Mouse (Mus musculus) right cerebral cortex, postnatal 14 days (tissue): Measurements from ENCODE around the gene Atp1b3.
"Not testable (repeated sequence)": the region's sequence is repeated elsewhere in the genome, so short reads cannot be mapped to it uniquely, and the experiment has no call there.

ENCODE experiments used
- DNase-seq: peaks from one replicate; pipeline ENCODE4 v3.0.0; 2022

Gene Atp1b3

DNA sequence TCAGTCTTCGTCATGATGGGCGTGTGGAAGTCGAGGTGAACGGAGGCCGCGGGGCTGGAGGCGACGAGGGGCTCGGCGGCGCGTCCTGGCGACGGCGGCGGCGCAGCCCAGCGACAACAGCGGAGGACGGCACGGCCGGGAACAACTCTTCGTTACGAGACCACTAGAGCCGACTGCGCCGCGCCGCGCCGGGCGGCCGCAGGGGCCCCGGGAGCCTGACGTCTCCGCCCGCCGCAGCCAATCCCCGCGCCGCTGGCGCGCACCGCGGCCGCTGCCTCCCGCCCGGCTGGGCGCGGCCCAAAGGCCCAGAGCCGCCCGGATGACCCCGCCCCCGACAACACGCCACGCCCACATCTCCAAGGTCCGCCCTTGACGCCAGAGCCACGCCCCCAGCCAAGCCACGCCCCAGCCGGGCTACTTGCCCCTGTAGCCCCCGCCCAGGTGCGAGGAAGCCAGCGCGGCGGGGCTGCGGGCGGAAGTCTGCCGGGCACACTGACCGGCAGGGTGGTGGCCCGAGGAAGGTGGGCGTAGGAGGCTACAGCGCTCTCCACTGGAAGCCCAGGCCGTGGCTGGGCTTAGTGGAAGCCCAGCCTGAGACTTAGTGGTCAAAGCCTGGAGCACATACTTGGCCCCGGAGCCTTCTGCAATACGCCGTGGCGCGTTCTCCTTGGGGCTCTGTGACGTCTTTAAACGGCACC is at the start of gene Atp1b3:
TSS of gene Atp1b3 (minus strand) at position 302 of the 698 bp plus-strand sequence.
- DNase-seq: peak; percentile 99

DNA sequence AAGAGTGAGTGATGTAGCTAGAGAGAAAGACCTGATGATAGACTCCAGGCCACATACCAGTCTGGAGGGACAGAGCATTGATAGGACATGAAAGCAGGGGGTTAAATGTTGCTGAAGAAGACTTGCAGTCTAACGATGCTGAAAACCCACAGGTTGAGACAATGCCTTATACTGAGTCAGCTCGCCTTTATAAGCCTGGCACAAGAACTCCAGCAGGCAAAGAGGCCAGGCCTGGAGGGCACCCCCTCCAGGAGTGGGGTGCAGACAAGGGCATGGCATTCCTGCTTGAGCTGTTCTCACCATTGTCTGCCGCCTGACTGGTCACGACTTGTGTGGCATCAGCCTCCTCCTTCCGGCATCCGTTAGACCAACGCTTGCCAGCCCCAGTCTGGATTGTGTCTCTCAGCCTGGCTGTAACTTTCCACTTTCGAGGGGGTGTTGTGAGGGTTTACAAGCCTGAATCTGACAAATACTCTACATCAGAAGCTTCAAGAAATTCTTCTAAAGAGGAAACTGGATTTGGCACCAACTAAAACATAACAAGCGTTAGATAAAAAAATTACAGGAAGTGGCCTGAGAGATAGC is 48.7 kb upstream of the Atp1b3 start:
- no peak for DNase-seq

DNA sequence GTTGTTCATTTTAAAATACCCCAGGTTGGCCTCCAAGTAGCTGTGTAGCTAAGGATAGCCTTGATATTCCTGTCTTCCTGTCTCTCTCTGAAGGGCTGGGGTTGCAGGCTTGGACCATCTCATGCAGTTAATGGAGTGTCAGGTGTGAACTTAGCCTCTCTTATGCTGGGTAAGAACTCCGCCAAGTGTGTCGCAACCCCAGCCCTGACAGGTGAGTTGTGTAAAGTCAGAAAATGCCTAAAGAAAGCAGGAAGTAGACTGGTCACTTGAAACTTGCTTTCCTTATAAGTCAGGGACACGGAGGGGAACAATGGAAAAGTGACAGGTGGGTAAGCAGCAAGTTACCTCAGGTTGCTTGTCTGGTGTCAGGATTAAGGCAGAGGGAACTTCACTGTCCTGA is 40.1 kb upstream of the Atp1b3 start:
- DNase-seq: no peak

DNA sequence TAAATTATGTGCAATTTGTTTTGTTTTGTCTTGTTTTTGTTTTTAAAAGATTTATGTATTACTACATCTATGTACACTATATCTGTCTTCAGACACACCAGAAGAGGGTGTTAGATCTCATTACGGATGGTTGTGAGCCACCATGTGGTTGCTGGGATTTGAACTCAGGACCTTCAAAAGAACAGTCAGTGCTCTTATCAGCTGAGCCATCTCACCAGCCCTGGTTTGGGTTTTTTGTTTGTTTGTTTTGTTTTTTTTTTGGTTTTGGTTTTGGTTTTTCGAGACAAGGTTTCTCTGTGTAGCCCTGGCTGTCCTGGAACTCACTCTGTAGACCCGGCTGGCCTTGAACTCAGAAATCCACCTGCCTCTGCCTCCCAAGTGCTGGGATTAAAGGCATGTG is 35.7 kb upstream of the Atp1b3 start:
- DNase-seq: not testable (repeated sequence)

DNA sequence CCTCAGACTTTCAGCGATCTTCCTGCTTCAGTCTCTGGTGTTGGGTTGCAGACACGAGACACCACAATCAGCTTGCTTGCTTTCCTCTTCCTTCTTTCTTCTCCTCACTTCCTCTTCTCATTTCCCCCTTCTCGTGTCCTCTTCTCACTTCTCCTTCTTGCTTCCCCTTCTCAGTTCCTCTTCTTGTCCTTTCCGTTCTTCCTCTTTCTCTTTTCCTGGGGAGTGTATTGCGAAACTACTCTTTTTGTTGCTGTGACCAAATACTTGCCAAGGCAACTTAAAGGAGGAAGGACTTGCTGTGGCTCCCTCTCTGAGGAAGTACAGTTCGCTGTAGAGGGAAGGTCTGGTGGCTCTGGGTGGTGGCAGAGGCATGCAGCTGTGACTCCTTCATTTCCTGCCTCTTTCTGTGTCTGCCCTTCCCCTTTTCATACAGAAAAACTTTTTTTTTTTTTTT is 35.2 kb upstream of the Atp1b3 start:
- no peak for DNase-seq

DNA sequence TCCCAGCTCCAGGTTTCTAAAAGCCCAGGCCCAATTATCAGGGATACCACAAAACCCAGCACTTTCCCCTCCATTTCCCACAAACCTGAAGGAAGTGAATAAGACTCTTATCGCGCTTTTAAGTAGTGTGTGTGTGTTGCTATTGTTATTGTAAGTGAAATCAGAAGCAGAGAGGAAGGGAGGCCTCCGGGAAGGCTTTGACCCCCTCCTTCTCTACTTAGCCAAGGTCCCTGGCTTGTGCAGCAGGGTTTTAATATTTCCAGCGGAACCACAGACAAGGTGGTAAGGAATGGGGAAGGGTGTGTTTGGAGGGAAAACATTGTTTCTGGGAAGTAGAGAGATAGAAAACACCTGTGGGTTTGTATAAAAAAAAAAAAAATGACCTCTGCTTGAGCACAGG is 34.4 kb upstream of the Atp1b3 start:
- DNase-seq: no peak

DNA sequence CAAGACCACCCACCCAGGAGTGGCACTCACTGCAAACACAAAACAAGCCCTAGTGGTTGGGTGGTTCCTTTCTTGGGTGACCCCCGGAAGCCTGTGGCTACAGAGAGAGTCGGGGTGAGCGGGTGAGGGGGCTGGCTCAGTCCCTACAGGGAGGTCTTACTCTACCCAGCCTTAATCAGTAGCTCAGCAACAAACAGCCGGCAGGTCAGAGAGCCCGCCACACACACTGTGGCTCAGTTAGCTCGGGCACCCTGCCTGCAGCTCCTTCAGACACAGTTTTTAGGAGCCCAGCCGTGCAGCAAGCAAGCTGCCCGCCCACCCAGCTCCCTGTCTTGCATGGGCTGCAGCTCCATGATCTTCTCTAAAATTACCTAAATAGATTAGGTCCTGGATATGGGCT is 33.9 kb upstream of the Atp1b3 start:
- DNase-seq: peak; percentile 12

DNA sequence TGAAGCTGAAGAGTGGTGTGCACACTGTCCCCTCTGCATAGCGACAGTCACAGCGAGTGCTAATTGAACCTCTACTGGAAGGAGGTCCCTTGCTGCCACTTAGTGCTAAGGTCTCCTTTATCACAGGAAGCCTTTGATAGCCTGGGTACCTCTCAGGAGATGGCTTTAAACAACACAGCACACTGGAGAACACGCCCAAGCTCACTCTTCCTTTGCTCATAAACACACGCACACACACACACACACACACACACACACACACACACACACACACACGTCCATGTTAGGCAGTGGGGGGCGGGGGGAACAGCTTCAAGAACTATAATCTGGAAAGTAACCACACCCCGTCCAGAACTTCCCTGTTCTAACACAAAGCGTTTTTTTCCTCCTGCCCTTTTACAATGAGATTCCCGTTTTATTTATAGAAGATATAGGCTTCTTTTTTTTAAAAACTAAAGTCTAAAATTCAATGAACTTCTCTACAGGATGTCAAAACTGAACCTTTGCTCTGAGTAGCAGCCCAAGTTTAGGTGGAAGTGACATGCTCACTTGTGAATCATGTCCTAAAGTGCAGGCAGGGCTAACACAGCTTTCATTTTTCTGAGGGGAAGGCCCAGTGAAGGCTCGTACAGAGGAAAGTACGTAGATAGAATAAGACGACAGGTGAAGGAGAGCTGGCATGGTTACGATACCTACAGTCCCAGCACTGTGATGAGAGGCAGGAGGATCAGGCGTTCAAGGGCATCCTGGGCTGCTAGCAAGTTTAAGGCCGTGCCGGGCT is 30.9 kb upstream of the Atp1b3 start:
- no peak for DNase-seq

DNA sequence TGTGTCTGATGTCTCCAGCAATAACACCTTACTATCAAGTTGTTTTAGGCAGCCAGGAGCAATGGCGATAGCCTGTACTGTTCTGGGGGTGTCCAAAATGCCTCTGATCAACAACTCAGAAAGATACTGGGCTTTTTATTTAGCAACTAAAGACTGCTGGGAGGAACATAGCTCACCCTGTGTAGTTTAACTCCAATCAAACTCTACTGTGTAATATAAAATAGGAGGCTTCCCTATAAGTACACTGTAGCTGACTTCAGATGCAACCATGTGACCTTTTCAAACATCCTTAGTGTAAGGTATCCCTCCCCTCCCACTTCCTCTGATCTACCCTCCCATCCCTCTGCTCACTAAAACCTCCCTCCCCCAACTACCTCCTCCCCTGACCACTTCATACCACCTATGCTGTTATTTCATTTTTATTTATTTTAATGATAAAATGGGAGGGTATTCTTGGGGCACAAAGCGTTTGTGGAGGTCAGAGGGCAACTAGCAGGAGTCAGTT is 29.5 kb upstream of the Atp1b3 start:
- DNase-seq: no peak

DNA sequence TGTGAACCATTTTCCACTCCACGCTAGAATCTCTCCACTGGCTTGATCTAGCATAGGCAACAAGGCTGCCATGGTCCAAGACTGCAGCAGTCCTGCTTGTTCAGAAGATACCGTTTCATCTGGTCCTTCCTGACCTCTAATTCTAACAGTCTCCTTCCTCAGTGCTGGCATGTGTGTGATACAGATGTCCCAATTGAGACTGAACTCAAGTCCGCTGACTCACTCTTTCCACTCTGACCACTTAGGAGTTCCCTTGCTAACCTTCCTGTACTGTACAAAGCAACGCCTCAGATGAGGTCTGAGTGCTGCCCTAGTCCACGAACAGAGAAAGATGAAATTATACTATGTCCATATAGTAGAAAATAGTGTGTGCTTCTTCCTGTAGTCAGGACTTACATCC is 28.9 kb upstream of the Atp1b3 start:
- no peak for DNase-seq

DNA sequence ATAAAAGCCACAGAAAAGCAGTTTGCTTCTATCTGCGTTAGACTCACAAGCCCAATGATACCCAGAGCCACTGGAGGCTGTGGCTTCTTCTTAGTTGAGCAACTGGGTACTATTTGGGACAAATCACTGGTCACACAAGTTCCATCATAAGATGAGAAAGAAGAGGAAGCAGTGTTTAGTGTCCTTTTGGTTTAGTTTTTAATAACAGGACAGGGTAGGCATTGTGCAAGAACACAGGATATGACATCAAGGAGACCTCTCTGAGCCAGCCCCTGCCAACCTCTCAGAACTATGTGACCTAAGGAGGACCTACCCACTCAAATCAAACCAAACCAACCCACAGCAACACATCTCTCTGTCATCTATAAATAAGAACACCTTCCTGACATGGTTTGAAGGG is 27.7 kb upstream of the Atp1b3 start:
- DNase-seq: no peak

DNA sequence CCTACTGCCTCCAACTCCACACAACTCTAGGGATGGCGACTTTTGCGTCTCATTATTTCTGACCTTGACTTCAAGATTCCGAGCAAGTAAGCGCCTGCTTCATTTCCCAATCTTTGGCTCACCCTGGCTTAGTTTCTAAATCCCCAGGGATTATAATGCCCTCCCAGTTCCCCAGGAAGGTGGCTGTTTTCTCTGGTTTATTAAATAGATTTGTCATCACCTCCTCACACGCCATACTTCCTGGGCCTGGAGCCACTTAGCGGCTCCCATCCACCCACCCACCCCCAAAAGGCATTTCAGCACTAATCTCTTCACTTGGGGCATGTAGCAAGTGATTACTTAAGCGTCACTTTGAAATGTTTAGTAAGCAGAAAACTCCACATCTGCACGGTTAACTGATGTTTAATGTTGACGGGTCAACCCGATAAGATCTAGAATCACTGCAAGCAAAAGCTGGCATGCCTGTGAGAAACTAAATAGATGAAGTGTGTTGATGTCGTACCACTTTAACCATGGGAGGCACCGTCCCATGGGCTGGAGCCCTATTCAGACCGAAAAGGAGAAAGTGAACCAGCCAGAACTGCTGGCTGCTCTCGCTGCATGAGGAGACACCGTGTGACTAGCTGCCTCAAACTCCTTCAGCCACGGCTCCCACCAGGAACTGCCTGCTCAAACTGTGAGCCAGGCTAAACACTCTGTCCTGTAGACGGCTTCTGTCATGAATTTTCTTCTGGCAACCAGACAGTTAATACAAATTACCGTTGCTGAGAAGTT is 19.7 kb upstream of the Atp1b3 start:
- no peak for DNase-seq

DNA sequence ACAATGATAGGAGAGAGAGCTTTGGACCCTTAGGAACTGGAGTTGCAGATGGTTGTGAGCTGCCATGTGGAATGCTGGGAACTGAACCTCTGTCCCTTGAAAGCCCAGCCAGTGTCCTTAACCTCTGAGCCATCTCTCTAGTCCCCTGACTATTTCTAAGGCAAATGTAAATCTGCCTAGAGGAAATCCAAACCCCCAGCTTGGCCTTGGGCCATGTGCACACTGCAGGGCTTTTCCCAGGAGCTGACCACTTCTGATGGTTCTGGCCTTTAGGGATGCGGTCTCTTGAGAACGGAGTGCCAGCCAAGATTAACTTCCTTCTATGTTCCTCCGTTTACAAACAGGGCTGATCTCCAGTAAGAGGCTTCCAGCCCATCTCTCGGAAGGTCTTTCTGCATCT is 18.5 kb upstream of the Atp1b3 start:
- no peak for DNase-seq

DNA sequence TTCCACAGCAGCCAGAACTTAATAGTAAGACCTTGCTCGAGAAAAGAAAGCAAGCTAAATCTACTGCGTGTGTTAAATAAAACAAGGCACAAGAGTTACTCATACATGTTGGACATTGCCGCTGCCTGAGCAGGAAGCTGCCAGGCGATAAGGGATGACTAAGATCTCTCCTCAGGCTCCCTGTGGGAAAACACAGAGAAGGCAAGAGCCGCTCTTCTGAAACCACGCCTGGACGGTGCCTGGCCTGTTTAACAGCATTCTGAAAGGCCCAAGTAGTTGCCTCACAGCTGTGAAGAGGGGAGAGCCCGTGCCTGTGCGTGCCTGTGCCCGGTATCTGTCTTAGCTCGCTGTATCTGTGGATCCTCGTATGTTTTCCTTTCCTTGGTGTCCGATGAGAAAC is 17.2 kb upstream of the Atp1b3 start:
- no peak for DNase-seq

DNA sequence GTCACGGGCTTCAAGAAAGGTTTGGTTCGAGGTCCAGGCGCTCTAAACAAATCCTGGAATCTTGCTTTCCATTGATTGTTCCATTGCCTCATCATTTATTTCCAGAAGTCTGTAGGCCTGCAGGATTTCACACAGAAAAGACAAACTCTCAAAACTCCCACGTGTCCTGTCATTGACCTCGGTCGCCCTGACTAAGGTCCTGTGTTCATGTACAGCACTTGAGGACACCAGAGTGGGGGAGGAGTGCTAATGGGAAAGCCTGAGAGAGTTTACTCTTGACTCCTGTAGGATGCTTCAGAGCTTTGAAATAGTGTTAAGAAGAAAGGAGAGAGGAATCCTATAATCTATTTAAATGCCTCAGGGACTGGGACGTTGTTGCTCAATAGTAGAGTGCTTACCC is 15.3 kb upstream of the Atp1b3 start:
- DNase-seq: no peak

DNA sequence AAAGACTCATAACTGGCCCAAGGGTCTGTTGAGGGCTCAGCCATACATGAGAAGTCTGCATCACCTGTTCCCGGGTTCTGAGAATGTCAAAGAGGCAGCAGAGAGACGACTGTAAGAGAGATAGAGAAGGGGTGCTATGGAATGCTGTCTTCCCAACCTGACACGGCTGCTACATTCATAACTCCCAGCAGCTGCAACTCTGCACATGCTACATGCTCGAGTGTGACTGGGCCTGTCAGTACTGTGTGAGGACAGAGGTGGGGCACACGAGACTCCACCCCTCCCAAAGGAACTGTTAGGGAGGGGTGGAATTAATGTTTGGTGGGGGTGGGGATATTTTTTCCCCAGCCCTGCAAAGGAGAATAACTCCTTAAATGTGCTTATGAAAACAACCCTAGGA is 14.5 kb upstream of the Atp1b3 start:
- DNase-seq: no peak

DNA sequence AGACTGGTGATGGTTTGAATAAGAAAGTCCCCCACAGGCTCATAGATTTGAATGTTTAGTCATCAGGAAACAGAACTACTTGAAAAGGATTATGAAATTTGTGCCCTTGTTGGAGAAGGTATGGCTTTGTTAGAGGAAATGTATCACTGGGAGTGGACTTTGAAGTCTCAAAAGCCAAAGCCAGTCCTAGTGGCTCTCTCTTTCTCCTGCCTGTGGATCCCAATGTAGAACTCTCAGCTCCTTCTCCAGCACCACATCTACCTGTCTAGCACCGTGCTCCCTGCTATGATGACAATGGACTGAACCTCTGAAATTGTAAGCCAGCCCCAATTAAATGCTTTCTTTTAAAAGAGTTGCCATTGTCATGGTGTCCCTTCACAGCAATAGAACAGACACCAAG is 12.9 kb upstream of the Atp1b3 start:
- DNase-seq: no peak

DNA sequence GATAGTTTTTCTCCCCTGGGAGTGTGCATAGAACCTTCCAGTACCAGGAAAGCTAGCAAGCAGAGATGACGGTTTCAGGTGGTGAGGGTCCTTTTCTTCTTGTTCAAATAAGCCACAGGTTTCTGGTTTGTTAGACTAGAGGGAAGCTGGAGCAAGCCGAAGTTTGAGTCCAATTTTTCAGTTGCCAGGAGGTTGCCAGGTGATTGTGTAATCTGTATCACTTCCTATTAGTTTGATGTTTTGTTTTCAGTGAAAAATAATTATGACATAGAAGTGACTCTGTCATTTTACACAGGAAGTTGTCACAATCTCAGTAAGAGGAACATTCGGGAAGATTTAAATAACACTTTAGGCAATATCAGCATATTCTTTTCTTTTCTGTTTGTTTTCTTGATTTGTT is 11.6 kb upstream of the Atp1b3 start:
- no peak for DNase-seq

DNA sequence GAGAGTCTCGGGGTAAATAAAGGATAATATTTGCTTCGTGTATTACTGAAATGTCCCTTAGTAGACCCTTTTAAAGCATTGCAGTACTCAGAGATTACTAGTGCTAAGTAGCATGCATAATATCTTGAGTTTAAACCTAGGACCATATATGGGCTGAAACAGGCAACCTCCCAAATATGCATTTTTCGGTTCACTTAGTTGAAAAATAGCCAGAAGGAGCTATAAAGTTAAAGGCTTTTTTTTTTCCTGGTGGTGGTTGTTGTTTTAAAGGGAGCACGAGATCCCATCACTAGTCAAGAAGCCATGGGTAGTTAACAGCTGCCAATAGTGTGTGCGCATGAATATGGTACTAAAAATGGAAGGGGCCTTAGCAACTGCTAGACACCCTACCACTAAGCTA is 6.8 kb upstream of the Atp1b3 start:
- no peak for DNase-seq

DNA sequence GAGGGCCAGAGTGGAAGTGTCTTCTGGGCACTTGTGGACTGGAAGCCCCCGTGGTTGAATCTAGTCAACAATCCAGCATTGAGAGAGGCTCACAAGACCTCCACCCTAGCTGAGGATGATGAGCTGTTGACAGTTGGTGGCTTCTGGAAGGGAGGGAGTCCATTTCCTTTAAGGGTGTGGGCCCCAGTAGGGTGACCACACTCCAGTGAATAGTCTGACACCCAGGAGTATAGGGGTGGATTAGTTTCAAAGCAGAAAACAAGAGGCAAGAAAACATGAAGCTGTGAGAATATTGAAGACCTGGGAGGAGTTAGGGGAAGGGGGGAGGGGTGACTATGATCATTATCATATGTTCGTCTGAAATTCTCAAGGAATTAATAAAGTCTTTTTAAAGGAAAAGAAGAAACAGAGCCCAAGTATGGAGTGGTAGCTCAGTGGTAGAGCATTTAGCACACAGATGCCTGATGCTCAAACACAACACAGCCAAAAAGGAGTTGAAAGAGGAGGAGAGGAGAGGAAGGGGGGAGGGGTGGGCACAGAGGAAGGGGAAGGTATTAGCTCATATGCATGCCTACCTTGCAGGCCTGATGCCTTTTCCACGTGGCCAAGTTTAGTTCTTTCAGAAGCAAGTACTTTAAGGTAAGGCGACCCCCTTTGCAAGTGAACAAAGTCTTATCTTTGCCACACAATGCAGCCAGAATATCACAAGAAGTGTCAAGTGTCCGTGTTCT is 5.6 kb upstream of the Atp1b3 start:
- no peak for DNase-seq

DNA sequence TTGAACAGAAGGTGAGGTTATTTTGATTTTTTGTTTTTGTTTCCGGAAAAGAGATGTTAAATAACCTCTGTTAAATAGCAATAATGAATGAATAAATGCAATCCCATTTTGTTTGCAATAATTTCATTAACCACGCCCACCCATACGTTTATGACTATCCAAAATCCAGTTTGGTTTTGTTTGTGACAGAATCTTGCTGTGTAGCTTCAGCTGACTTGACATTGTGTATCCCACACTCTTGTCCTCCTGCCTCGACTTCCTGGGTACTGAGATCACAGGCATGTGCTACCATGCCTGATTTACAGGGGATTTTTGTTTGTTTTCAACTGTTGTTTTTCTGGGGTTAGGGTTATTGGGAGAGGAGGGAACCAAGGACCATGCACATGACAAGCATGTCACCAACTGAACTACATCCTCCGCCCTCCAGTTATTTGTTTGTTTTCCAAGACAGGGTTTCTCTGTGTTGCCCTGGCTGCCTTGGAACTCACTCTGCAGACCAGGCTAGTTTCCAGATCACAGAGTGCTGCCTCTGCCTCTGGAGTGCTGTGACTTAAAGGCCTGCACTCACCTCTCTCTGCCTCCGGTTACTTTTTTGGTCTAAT is 1.1 kb upstream of the Atp1b3 start:
- DNase-seq: no peak

DNA sequence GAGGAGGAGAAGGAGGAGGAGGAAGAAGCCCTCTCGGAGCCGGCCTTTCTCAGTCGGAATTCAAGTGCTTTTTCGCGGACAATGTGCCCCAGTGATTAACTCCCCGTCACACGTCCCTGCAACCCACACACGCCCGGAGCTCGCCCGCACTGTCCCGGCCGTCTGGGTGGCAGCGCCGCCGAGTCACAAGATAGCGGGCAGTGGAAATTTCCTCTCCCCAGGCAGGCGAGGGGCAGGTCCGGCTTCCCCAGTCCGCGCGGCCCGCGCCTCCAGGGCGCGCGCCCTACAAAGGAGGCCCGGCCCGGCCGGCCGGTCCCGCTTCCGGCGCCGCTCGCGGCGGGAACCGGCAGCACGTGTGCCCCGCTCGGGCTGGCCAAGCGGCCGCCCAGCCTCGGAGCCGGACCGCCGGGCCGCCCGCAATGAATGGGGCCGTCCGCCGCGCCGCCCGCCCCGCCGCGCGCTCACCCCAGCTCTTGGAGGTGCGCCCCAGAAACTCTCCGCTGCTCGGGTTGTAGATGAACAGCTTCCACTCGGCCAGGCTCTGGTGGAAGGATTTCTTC is 581 bp downstream of the Atp1b3 start:
- peak; percentile 50 for DNase-seq
